Mouse (Mus musculus) bone marrow macrophage, adult 2 months (primary cell): ENCODE measurements around the gene Esrrg.

Source experiments
- CTCF ChIP-seq: IDR thresholded peaks from 2 replicates; pipeline ENCODE4 v1.5.1; 2012; ENCODE audit warnings: low read depth, mild to moderate bottlenecking, low read length, moderate library complexity
- POLR2A ChIP-seq: IDR thresholded peaks from 2 replicates; pipeline ENCODE4 v1.6.1; 2012; ENCODE audit warnings: mild to moderate bottlenecking, low read depth, low read length, borderline replicate concordance

DNA sequence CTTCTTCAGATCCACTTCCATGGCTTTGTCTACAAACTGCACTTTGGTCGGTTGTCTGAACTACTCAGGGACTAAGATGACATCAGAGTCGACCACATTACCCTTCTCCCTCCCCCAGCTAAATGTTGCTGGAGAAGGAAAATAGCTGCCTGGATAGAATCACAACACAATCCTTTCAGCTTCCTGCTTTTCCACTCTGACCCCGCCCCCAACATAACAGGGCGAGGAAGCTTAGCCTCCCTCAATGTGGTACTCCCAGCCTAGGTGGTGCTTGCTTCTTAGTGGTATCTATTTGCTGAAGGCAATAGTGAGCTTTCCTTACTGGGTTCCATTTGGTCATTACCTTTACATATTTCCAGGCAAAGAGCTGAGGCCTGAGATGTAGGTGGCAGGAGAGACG is 3.3 kb downstream of the Esrrg start:
- no peak for TF ChIP-seq CTCF
- no peak for TF ChIP-seq POLR2A
